Mouse (Mus musculus) C2C12 (cell line): ENCODE results near the gene Upp2. TPM values are rescaled to one million over a fixed set of nuclear protein-coding genes. Genes with fewer than 3 reads are reported as not detected.

Experiments used
- H3K27me3 ChIP-seq: one replicate; pipeline ENCODE4 v1.6.1; 2011; ENCODE audit not compliant: control insufficient read depth, insufficient read depth, insufficient read length
- H3K36me3 ChIP-seq: one replicate; pipeline ENCODE4 v1.6.1; 2011; ENCODE audit not compliant: control insufficient read depth, insufficient read depth
- H3K4me3 ChIP-seq: one replicate; pipeline ENCODE4 v1.5.1; 2011; ENCODE audit warnings: mild to moderate bottlenecking, control low read depth; ENCODE audit not compliant: poor library complexity, insufficient read depth, severe bottlenecking
- H3K79me2 ChIP-seq: one replicate; pipeline ENCODE4 v1.6.1; 2011; ENCODE audit not compliant: control insufficient read depth, insufficient read depth
- H3K79me3 ChIP-seq: one replicate; pipeline ENCODE4 v1.6.1; 2011; ENCODE audit warnings: low read depth, control low read depth
- H3ac ChIP-seq: one replicate; pipeline ENCODE3; 2011; ENCODE audit warnings: low read depth; ENCODE audit not compliant: control insufficient read depth, insufficient read length
- CEBPB ChIP-seq: IDR thresholded peaks from one replicate; pipeline ENCODE4 v1.6.1; 2011; ENCODE audit warnings: low read depth, mild to moderate bottlenecking, control low read depth, moderate library complexity
- CTCF ChIP-seq: IDR thresholded peaks from one replicate; pipeline ENCODE4 v1.5.1; 2011; ENCODE audit not compliant: control insufficient read depth, insufficient read depth, insufficient read length
- FOSL1 ChIP-seq: IDR thresholded peaks from one replicate; pipeline ENCODE4 v1.8.0; 2011; ENCODE audit warnings: mild to moderate bottlenecking, low read length; ENCODE audit not compliant: poor library complexity, insufficient read depth, severe bottlenecking
- MAX ChIP-seq: IDR thresholded peaks from one replicate; pipeline ENCODE4 v1.6.1; 2011; ENCODE audit warnings: mild to moderate bottlenecking, control low read depth
- MYOD1 ChIP-seq: IDR thresholded peaks from one replicate; pipeline ENCODE4 v1.6.1; 2011; ENCODE audit warnings: low read depth; ENCODE audit not compliant: control insufficient read depth, insufficient read length
- MYOG ChIP-seq: IDR thresholded peaks from one replicate; pipeline ENCODE4 v1.6.1; 2011; ENCODE audit not compliant: control insufficient read depth, insufficient read length; ENCODE audit errors: extremely low read depth
- USF1 ChIP-seq: IDR thresholded peaks from one replicate; pipeline ENCODE4 v1.6.1; 2011; ENCODE audit warnings: low read depth, mild to moderate bottlenecking, control low read depth, moderate library complexity
- polyA plus RNA-seq: library from polyadenylated mRNA; unstranded; fragments of >200 nt; fragmentation: generic; extraction: Trizol; gene quantifications from one replicate; pipeline ENCODE4 v1.2.1, GENCODE M21; 2012; ENCODE audit warnings: missing spikeins

Gene Upp2
- polyA plus RNA-seq, 1 experiment = 7.3 TPM

DNA sequence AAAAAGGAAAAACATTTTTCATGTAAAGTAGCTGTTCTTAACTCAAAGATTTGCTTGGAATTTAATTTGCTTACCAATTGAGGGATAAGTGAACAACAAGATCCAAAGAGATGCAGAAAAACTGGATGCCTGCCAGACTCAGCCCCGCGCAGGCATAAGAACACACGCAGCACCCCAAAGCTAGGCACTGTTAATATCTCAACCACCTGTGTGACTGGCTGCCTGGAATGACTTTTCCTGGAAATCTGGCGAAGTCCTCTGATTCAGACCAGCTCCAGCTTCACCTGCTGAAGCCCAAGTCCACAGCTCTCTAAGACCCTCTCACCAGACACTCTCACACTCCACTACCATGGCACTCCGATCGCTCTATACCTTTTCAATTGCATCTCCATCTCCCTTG is 42.7 kb upstream of the Upp2 start:
- Histone ChIP-seq H3K36me3 (peaks cover 7% of the 10 kb centered on the region), H3K27me3 (no peaks in the 10 kb centered on the region), H3ac (no peak overlapping the region), H3K4me3 (no peak overlapping the region), H3K79me3 (peaks cover 92% of the 10 kb centered on the region), H3K79me2 (peaks cover 100% of the 10 kb centered on the region)
- TF ChIP-seq CEBPB (no peak), MAX (no peak), MYOG (no peak), USF1 (no peak), FOSL1 (no peak), CTCF (no peak), MYOD1 (no peak)

DNA sequence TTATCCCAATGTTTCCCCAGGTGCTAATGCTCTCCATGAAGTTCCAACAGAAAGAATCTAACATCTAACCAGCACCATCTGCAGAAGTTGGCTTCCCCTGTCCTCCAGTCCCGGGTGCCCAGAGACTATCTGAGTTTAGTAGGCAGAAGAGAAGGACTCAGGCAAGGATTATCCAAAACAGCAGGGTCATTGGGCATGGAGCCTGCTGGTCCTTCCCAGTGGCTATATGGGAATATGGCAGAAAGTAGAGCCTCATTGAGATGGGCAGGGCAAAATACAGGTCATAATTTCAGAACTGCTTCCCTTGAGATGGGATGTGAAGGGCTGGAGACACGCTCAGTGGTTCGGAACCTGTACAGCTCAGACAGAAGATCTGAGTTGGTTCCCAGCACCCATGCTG is 39.3 kb upstream of the Upp2 start:
- TF ChIP-seq FOSL1 (no peak), USF1 (no peak), MYOG (no peak), CTCF (no peak), MAX (no peak), MYOD1 (no peak), CEBPB (no peak)
- peaks cover 93% of the 10 kb centered on the region for H3K79me3 ChIP-seq
- H3K4me3 ChIP-seq = no peak overlapping the region
- H3K36me3 ChIP-seq = peaks cover 16% of the 10 kb centered on the region
- no peaks in the 10 kb centered on the region for H3K27me3 ChIP-seq
- no peak overlapping the region for H3ac ChIP-seq
- H3K79me2 ChIP-seq = peaks cover 100% of the 10 kb centered on the region

DNA sequence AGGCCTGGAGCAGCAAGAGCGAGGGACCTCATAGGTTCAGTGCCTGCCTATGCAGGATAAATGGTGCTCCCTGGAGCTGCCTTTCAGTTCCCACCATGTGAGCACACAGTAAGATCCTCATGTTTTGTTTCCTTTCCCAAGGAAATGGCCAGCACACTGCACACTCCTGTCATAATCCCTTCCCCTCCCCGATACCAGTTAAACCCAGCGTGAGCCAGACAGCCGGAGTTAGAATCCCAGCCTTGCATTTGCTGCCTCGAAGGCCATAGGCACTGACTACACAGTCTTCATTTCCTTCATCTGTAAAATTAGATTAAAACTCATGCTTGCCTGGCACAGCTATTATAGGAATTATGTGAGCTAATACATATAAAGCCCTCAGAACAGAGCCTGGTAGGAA is 37.7 kb upstream of the Upp2 start:
- Histone ChIP-seq H3K36me3 (peaks cover 18% of the 10 kb centered on the region), H3K79me2 (peaks cover 100% of the 10 kb centered on the region), H3K27me3 (no peaks in the 10 kb centered on the region), H3ac (no peak overlapping the region), H3K4me3 (no peak overlapping the region), H3K79me3 (peaks cover 94% of the 10 kb centered on the region)
- TF ChIP-seq USF1 (no peak), CTCF (no peak), MAX (no peak), MYOD1 (no peak), FOSL1 (no peak), MYOG (no peak), CEBPB (no peak)

DNA sequence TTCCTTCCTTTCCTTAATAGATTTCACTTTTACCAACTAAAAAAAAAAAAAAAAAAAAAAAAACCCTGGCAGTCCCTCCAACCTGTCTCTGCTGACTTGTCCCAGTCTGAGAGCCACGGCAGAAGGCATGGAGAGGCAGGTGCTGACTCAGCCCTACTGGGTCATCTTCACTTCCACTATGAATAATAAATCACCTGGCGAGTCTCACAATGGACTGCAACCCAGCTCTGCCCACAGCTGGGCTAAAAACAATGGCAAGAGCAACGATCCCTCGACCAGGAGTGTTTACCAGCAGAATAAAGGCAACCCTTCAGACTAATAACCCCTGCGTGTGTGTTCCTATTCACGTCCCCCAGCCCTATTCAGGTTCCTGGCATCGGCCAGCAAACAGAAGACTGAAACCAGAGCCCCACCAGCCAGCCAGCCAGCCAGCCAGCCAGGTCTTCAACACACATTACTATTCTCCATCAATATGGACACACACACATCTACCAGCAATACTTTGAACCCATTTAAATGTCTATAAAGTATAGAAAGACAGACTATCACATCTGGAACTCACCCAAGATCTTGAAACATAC is 37.1 kb upstream of the Upp2 start:
- Histone ChIP-seq H3K79me3 (peaks cover 94% of the 10 kb centered on the region), H3K36me3 (peaks cover 24% of the 10 kb centered on the region), H3K79me2 (peaks cover 100% of the 10 kb centered on the region), H3K4me3 (no peak overlapping the region), H3K27me3 (no peaks in the 10 kb centered on the region), H3ac (no peak overlapping the region)
- TF ChIP-seq MYOD1 = no peak
- TF ChIP-seq MYOG = no peak
- TF ChIP-seq USF1 = no peak
- no peak for TF ChIP-seq FOSL1
- no peak for TF ChIP-seq CEBPB
- TF ChIP-seq CTCF = no peak
- no peak for TF ChIP-seq MAX

DNA sequence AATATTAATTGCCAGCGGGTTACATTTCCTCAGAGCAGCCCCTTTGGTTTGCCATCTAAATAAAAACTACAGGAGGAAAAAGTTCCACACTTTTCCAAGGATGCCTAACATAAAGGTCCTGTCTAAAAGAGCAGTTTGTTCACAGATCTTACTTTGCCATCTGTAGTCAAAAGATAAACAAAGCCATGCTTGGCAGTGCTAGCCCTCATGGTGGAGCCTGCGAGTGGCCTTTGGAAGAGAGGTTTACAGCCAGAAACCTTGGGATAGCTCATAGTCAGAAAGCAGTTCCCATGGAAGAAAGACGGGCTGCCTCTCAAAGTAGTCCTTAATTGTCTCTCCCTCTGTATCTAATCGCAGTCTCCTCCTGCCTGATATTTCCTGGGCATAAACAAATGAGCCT is 36.6 kb upstream of the Upp2 start:
- Histone ChIP-seq H3ac (no peak overlapping the region), H3K79me3 (peaks cover 93% of the 10 kb centered on the region), H3K79me2 (peaks cover 100% of the 10 kb centered on the region), H3K27me3 (no peaks in the 10 kb centered on the region), H3K4me3 (no peak overlapping the region), H3K36me3 (peaks cover 29% of the 10 kb centered on the region)
- TF ChIP-seq FOSL1 = no peak
- no peak for TF ChIP-seq MYOG
- no peak for TF ChIP-seq MAX
- no peak for TF ChIP-seq CTCF
- no peak for TF ChIP-seq MYOD1
- no peak for TF ChIP-seq CEBPB
- no peak for TF ChIP-seq USF1
